Mouse (Mus musculus) testis, postnatal 10 days (tissue): ENCODE results near the gene Dgcr2.

ENCODE experiments used
- DNase-seq: peaks from one replicate; pipeline ENCODE4 v3.0.0; 2021; ENCODE audit warnings: low spot score

Gene Dgcr2

GRCm38 (mm10) chr16:17911052-17911595 is 12.8 kb upstream of the Dgcr2 start, which contains the start of gene Ess2:
TSS of gene Ess2 (minus strand) at chr16:17911348.
- DNase-seq = peak; percentile 84

DNA sequence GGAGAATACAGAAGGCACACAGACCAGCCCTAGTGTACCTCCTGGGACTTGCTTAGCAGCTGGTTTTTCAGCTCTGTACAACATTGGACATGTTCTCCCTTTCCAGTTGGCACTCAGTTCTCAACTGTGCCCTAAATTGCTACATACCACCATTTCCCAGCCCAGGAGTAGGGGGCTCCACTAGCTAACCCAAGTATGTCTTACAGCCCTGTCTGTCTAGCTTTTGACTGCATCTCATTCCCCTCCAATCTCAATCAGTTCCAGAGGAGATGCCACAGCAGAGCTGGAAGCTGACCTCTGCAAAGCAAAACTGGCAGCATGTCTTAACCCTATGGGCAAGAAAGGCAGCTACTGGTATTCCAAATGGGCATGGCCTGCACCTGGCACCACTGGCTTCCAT is 2.3 kb downstream of the Dgcr2 start:
- no peak for DNase-seq

GRCm38 (mm10) chr16:17893923-17894322 is 4.4 kb downstream of the Dgcr2 start, which contains the start of gene Tssk1:
TSS of gene Tssk1 (plus strand) at chr16:17894223.
- no peak for DNase-seq

DNA sequence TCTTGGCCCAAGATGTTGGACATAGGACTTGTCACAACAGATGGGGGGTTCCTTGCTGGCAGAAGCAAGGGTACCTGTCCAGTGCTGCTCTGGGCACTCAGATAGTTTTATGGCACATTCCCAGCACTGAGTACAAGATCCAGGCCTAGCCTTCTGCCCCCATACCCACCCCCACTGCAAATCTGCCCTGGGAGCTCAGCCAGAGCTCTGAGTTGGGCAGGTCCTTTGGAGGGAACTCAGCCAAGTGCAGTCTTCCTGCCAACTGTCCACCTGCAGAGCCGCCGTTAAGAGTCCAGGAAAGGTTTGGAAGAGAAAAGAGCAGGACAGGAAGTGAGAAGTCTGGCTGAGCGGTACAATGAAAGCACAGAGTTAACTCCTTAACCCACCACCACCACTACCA is 5.8 kb downstream of the Dgcr2 start:
- DNase-seq = no peak

DNA sequence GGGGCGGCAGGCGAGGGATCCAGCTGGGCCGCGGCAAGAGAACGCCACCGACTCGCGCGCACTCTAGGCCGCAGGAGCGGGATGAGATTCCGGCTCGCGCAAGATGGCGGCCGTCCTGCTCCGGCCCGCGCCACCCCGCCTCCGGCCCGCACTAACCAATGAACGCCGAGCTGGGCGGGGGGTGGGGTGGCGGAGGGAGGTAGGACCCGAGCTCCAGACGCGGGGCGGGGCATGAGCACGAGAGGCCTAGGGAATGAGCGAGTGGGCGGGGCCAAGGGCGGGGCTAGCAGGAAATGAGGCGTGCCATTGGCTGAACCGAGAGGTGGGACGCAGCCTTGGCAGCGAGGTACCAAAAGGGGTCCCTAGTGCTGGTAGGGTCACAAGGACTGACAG is 6.8 kb downstream of the Dgcr2 start, which contains the start of gene Gm20518:
Gene Gm20518, minus strand, starts transcription at position 105 of the 393 bp plus-strand sequence.
- peak; percentile 100 for DNase-seq

GRCm38 (mm10) chr16:17890917-17891566 is 7.3 kb downstream of the Dgcr2 start:
- peak; percentile 90 for DNase-seq

DNA sequence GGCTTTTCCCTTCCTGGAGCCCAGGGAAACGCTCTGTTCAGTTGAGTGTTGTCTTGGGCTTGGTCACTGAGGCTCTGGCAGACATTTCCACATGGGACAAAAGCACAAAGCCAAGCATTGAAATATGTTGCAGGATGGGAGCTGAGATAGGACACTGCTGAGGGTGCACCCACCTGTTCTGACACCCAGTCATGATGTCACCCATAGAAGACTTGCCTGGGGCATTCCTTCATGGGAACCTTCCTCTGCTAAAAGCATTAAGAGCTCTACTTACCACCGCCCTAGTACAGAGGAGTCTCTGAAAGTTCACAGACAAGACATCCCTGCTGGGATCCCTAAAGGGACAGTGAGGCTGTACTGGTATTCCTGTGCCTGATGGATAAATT is 8.0 kb downstream of the Dgcr2 start:
- no peak for DNase-seq

- DNase-seq = no peak
Measured at GRCm38 (mm10) chr16:17889689-17890341, 8.5 kb downstream of the Dgcr2 start.

GRCm38 (mm10) chr16:17884116-17884515 is 14.2 kb downstream of the Dgcr2 start:
- no peak for DNase-seq

DNA sequence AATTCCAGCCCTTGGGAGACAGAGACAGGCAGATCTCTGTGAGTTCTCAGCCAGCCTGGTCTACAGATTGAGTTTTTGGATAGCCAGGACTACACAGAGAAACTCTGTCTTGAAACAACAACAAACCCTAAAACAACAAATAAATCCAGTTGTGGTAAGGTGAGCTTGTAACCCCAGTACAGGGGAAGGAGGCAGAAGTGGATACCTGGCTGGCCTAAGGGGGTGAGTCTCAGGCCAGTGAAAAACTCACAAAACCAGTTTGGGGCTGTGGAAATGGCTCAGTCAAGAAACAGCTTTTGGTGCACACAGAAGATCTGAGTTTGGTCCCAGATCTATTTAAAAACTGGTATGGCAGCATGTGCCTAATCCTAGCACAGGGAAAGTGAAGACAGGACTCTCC is 16.2 kb downstream of the Dgcr2 start:
- no peak for DNase-seq

DNA sequence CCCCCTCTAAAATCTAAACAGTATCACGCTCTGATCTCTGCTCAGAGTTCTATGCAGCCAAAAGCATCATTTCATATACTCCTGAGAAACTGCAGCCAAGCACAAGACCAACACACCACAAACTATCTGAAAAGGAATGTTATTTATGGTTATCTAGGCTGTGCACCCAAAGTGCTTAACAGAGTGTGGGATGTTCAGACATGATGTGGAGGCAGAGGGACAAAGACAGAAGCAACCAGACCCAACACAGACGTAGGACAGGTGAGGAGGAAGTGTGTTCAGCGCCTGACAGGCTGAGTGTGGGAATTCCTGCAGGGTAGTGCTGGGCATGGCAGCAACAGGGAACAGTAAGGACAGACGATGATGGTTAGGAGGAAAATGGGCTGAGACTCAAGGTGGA is 18.8 kb downstream of the Dgcr2 start:
- no peak for DNase-seq

GRCm38 (mm10) chr16:17876096-17876495 is 22.3 kb downstream of the Dgcr2 start:
- no peak for DNase-seq

GRCm38 (mm10) chr16:17875174-17875573 is 23.2 kb downstream of the Dgcr2 start:
- no peak for DNase-seq

- no peak for DNase-seq
Measured at GRCm38 (mm10) chr16:17872995-17873394, 25.4 kb downstream of the Dgcr2 start.

DNA sequence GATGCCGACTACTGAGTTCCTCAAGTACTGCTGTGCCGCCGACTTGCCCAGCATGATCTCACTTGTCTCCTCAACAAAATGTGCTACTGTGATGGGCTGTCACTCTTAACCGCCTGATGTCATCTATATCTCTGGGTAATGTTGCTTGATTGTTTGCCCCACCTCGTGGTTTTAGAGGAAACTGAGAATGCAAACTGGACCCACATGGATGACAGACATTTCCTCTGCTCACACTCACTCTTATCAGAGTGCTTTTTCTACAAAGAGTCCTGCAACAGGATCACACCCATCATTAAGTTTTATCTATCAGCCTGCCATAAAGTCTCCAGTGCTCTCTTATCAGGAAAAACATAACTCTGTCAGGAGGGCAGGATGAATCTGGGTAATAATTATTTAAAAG is 27.1 kb downstream of the Dgcr2 start:
- DNase-seq = no peak

DNA sequence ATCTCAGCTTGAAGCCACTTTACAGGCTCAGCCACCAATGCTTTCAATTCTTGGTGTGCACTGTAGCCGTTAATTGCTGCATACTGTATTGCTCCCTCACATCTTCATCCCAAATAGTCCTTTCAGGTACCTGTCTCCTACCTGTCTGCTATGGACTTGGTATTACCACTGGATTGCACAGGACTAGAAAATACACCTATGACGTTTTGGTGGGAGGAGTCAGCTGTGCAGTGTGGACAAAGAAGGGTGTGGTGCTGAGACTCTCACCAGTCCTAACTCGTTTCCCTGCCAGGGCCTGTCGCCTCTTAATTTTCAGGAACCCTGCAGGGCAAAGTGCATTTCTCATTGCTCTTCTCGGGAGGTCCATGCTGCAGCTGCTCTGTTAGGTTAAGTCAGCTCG is 32.6 kb downstream of the Dgcr2 start:
- DNase-seq = no peak

DNA sequence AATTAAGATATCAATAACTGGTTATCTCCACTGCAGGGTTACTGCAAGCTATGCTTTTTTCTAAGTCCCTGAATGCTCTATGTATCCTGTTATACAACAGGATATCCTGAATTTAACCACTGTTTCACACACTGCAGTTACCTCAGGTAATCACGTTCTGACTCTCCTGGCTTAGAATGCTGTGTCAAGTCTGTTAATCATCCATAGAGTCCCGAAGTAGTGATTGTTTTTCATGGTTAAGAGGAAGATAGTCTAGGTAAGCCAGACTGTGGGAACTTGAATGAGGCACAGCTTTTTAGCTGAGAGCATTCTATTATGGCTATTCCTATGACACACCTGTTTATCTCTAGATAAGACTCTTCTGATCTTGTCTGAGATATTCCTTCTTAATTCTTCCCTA is 33.1 kb downstream of the Dgcr2 start:
- no peak for DNase-seq

GRCm38 (mm10) chr16:17858592-17858991 is 39.8 kb downstream of the Dgcr2 start:
- DNase-seq = no peak

GRCm38 (mm10) chr16:17857157-17857556 is 41.2 kb downstream of the Dgcr2 start:
- no peak for DNase-seq

- DNase-seq = no peak
Measured at GRCm38 (mm10) chr16:17853263-17853662, 45.1 kb downstream of the Dgcr2 start.

- no peak for DNase-seq
Measured at GRCm38 (mm10) chr16:17851860-17852259, 46.5 kb downstream of the Dgcr2 start.

DNA sequence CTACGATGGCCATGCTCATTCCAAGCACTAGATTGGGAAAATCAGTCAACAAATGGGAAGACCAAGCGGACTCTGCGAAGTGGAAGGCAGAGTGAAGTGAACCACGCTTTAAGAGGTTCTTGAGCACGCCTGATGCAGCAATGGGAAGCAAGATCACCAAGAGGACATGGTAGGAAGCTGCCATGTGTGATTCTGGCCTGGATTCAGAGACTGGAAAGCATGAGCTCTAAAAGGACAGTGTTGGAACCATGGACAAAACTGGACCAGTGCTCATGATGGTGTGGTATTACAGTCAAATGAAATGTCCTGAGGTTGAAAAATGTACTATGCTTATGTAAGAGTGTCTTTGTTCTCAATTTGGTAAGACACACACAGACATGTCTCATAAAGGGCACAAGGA is 47.0 kb downstream of the Dgcr2 start:
- no peak for DNase-seq

GRCm38 (mm10) chr16:17849486-17849885 is 48.9 kb downstream of the Dgcr2 start:
- peak; percentile 29 for DNase-seq
